Mouse (Mus musculus) heart, postnatal 0 days (tissue): ENCODE measurements around the gene Mob1a.

Experiments used
- CTCF ChIP-seq: IDR thresholded peaks from 2 replicates; pipeline ENCODE4 v1.5.1; 2016; ENCODE audit warnings: antibody characterized with exemption, control low read depth, low read depth
- EP300 ChIP-seq: IDR thresholded peaks from 2 replicates; pipeline ENCODE4 v1.6.1; 2016; ENCODE audit warnings: antibody characterized with exemption, low read depth

DNA sequence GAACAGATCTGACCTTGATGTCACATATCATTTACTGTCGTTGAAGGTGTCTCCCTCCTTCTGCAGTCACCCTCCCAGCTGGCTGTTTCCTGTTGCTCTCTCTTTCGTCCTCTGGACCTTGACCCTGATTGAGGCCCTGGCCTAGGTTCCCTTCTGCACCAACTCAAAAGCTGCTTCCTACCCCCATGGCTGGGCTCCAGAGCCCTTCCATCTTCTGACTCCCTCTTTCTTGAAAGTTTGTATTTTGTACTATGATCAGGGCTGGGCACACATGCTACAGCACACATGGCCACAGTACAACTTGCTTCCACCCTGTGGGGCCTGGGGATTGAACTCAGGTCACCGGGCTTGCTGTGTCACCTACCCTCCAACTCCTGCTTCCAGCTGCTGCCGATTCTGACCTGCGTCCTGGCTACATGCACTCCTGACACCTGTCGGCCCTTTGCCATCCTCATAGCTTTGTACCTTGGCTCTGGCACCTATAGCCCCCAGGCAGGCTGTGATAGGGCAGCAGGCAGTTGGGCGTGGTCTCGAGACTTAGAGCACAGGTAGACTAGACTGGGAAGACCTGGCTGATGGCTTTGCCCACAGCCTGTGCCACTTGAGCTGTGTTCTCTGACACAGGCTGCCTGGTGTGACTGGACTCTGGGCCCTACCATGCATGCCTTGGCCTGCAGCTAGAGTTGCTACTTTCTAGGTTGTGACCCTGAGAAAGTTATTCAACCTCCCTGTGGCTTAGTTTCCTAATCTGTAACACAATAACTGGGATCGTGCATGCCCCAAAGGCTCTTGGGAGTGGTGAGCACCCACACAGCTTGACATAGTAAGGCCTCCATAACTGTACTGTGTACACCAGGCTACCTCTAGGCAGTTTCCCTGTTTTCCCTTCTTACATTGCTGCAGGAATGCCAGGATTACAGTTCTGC lies 29.3 kb downstream of the Mob1a start:
- TF ChIP-seq CTCF: no peak
- no peak for TF ChIP-seq EP300
